Mouse (Mus musculus): ENCODE data around the gene Hhex.

Hhex gene

DNA sequence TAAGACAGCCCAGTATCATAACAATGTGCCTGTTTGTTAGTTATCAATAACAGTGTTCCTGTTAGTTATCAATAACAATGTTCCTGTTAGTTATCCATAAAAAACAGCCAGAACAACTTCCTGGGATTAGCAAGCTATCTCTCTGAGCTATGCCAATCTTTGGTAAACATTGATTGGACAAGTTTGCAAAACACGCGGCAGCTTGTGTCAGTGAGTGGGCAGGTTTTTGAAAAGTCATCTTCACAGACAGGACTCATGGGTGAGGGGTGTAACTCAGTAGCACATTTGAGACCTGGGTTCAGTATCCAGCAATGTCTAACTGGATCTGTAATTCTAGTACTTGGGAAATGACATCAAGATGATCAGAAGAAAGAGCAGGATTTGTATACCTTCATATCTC, 20.9 kb downstream of the Hhex start:
- DNase-seq = no peak

DNA sequence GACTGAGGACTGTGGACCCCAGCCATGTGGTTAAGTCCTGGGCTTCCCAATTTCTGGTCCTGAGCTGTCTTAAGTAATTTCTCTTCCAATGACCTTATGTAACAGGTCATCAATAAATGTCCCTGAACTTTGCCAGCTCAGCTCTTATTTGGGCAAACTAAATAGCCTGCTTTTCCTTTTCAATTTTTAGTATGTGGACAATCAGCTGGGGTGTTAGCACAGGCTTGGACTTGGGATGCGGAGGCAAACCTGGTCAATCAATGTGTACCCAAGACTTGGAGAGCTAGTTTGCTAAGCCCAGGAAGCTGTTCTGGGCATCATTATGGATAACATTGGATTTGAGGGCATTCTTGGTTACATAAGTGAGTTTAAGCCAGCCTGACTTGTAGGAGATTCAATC, 21.4 kb downstream of the Hhex start:
- DNase-seq = no peak

GRCm38 (mm10) chr19:37458013-37458412, 23.4 kb downstream of the Hhex start:
- no peak for DNase-seq

DNA sequence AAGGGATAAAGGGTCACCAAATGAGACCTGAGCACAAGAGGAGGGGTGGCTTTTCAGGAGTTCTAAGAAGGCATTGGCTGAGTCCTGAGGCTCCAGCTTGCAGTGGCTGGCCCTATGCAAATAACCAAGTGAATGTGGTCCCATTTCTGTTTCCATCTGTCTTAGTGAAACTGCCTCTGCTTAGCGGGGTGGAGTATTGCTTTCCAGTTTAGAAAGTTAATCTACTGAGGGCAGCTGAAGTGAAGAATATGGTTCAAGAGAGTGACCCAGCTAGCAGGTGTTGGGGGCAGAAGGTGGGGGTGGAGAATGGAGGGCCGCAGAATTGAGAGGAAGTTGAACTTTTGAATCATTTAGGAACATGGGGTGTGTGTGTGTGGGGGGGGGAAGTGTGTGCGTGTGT, 31.8 kb downstream of the Hhex start:
- DNase-seq = no peak

DNA sequence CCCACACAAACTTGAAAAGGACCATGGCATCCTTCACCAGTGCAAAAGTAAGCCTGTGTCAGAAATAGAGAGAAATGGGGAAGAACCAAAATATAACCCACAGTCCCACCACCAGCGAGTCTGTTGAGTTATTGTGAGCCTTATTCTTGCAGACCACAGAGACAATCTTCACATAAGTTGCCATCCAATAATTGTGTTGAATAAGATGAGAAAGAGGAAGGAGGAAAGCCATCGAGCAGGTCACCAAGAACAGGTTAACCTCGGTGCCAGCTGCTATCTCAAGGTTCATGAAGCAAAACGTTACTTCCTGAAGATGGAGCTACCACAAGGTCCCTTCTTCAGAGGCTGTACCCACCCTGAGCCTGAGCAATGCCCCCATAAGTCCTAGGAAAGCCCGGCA, 32.4 kb downstream of the Hhex start:
- no peak for DNase-seq

DNA sequence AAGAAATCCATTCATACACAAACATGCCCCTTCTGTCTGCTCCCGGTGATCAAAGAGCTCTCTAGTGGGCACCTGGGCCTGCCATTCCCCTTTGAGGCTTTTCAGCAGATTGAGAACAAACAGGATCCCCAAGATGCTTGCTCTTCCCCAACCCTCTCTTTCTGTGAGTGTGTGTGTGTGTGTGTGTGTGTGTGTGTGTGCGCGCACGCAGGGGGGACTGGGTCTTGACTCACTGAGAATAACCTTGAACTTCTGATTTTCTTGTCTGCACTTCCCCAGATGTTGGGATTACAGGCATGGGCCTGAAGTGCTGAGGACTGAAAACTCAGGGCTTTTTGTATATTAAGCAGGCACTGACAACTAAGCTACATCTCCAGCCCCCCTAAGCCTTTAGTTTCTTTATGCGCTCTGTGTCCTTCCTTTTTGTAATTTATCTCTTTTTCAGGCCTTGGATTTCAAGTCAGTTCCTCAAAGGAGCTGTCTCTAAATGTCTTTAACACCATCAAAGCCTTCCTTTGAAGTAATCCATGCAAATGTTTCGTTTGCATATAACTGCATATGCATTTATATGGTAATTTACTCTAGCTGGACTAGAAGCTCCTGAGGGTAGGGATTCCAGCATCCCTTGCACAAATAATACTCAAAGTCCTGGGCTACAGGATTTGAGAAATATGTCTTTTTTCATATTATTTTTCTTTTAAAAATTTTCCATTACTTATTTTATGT, 34.4 kb downstream of the Hhex start:
- no peak for DNase-seq

DNA sequence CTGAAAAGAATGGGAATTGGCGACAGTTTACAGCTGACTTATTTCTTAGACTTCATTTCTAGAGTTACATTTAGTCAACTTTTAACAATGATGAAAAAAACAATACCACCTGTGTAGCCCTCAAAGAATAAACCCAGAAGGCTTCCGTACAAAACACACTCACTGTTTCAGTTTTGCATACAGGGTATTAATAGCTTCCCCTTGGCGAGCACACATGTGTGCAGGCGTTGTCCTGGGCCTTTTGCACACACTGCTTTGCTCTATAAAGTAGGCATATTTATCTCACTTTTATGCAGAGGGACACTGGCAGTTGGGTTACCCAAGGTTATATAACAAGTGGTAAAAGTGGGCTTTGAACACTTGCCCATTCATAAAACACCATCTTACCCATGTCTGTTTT, 37.1 kb downstream of the Hhex start:
- no peak for DNase-seq

- DNase-seq = no peak
These were observed 38.0 kb downstream of the Hhex start for GRCm38 (mm10) chr19:37472589-37472988.

DNA sequence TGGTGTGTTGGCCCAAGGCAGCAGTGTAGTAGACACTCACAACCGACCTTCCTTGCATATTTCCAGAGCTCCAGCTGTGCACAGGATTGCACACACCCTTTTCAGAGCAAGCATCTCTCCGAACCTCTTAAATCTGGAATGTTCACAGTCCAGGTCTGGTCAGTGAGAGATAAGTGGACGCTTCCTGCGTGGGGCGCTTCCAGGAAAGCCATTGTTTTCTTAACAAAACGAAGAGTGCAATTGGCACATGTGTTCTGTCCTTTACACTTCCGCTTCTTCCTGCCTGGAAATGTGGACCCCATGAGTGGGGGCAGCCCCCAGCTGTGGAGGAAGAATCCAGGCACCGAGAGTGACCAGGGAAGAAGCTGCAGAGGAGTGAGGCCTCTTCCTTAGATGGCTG, 47.1 kb downstream of the Hhex start:
- DNase-seq = no peak

DNA sequence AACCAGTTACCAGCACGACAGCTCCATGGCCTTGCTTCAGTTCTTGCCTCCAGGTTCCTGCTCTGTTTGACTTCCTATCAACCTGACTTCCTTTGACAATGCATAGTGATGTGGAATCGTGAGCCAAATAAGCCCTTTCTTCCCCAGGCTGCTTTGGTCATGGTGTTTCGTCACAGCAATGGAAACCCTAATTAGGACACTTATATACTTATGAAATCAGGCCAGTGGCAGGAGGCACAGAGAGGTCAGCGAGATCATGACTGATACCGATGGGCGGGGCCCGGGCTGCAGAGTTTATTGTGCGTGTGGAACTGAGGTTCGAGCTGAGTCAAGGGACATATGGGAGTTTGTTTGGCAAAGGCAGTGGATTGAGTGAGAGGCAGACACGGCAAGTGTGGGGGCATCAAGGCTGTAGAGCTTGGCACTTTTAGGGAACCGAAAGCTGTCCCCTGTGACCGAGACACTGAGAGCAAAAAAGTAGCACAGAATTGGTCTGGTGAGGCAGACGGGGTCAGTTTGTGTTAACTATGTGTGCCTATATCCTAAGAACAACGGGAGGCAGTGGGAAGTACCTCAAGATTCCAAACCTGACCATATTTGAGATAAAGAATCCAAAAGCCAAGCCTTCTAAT, 48.1 kb downstream of the Hhex start:
- DNase-seq = no peak

- DNase-seq = no peak
These were observed 50.2 kb downstream of the Hhex start for GRCm38 (mm10) chr19:37484787-37485186.

GRCm38 (mm10) chr19:37486801-37487200, 52.2 kb downstream of the Hhex start:
- DNase-seq = no peak

GRCm38 (mm10) chr19:37487811-37488475, 53.3 kb downstream of the Hhex start:
- DNase-seq = no peak

- DNase-seq = no peak
These were observed 54.1 kb downstream of the Hhex start for GRCm38 (mm10) chr19:37488608-37489262.

All from right cerebral cortex, adult 18-20 months (tissue).